Comparison of ENCODE assay signal across 8 mouse cellular contexts in genomic region chr5:35088785-35089613, GRCm38 (mm10). TPM values are rescaled to one million over a fixed set of nuclear protein-coding genes. Genes with fewer than 3 reads are reported as not detected.
DNase-seq lines count a peak whose midpoint lies in the region; ATAC-seq lines count a peak whose summit lies in the region.

No protein-coding gene starts in this region.

- no peaks in the 10 kb centered on the region for H3K27me3 ChIP-seq in hindbrain, embryonic 10.5 days (ENCODE audit: insufficient read depth, poor library complexity, severe bottlenecking)
- H3K27me3 ChIP-seq in hindbrain, embryonic 12.5 days: no peaks in the 10 kb centered on the region; the same call in 1 of the 2 replicates
- no peaks in the 10 kb centered on the region for H3K27me3 ChIP-seq in embryonic facial prominence, embryonic 10.5 days (replicated peaks; ENCODE audit: low read depth, poor library complexity, severe bottlenecking)

- no peaks in the 10 kb centered on the region for H3K9me3 ChIP-seq in hindbrain, embryonic 10.5 days
- H3K9me3 ChIP-seq in hindbrain, embryonic 12.5 days (replicated peaks): no peaks in the 10 kb centered on the region
- no peaks in the 10 kb centered on the region for H3K9me3 ChIP-seq in embryonic facial prominence, embryonic 10.5 days

- H3K27ac ChIP-seq in hindbrain, embryonic 10.5 days: no peak overlapping the region
- no peak overlapping the region for H3K27ac ChIP-seq in hindbrain, embryonic 12.5 days
- no peak overlapping the region for H3K27ac ChIP-seq in embryonic facial prominence, embryonic 10.5 days (replicated peaks)

- WGBS in hindbrain, embryonic 10.5 days: 67% methylated on average over 9 of the region's 9 CpGs
- 69% methylated on average over 9 of the region's 9 CpGs for WGBS in hindbrain, embryonic 12.5 days
- 70% methylated on average over 9 of the region's 9 CpGs for WGBS in embryonic facial prominence, embryonic 10.5 days

- H3K4me3 ChIP-seq in hindbrain, embryonic 10.5 days: no peak overlapping the region
- H3K4me3 ChIP-seq in hindbrain, embryonic 12.5 days: no peak overlapping the region
- no peak overlapping the region for H3K4me3 ChIP-seq in embryonic facial prominence, embryonic 10.5 days

- H3K9ac ChIP-seq in hindbrain, embryonic 12.5 days: no peak overlapping the region

- no peaks in the 10 kb centered on the region; the same call in 1 of the 2 replicates for H3K4me1 ChIP-seq in hindbrain, embryonic 10.5 days (replicated peaks)
- H3K4me1 ChIP-seq in hindbrain, embryonic 12.5 days: no peaks in the 10 kb centered on the region
- H3K4me1 ChIP-seq in embryonic facial prominence, embryonic 10.5 days: no peaks in the 10 kb centered on the region

- H3K36me3 ChIP-seq in hindbrain, embryonic 10.5 days: peaks cover 32% of the 10 kb centered on the region
- H3K36me3 ChIP-seq in hindbrain, embryonic 12.5 days: peaks cover 26% of the 10 kb centered on the region
- peaks cover 33% of the 10 kb centered on the region for H3K36me3 ChIP-seq in embryonic facial prominence, embryonic 10.5 days (replicated peaks)

- no peak overlapping the region for H3K4me2 ChIP-seq in hindbrain, embryonic 12.5 days (replicated peaks)

- ATAC-seq in hindbrain, embryonic 12.5 days (ENCODE audit: low FRiP score): no peak
- ATAC-seq in neutrophil, adult 5-6 weeks (ENCODE audit: extremely low read depth, insufficient number of reproducible peaks, low FRiP score, poor library complexity, severe bottlenecking): peak; percentile 27; the same call in 1 of the 2 replicates

- peak; percentile 77 for DNase-seq in hindbrain, embryonic 10.5 days (ENCODE audit: low spot score)
- peak; percentile 91 for DNase-seq in adrenal gland, postnatal 10 days
- peak; percentile 79 for DNase-seq in embryonic facial prominence, embryonic 10.5 days (ENCODE audit: low spot score)
- DNase-seq in kidney, adult 8-10 months: peak; percentile 67 to 81
- peak; percentile 83 for DNase-seq in liver
- peak; percentile 27 to 28 for DNase-seq in thymus, adult 18-20 months

RNA-seq across cellular contexts. Expression of gene Lrpap1, which starts 16.6 kb away (rescaled TPM):
- polyA plus RNA-seq in hindbrain, embryonic 10.5 days (2016; fragmentation: Nextera tagmentation; extraction: Ambion mirVana): 89.7 and 98.6 TPM in 2 replicates
- polyA plus RNA-seq in hindbrain, embryonic 12.5 days (2016; fragmentation: Nextera tagmentation; extraction: Ambion mirVana): 115 and 129 TPM in 2 replicates
- 10 to 100 TPM; 71.6 to 86.0 TPM for total RNA-seq in adrenal gland, postnatal 10 days (2021)
- 72.4 and 74.2 TPM in 2 replicates for polyA plus RNA-seq in embryonic facial prominence, embryonic 10.5 days (2016; fragmentation: Nextera tagmentation; extraction: Ambion mirVana)
- 24.3 and 29.7 TPM in 2 replicates for total RNA-seq in neutrophil, adult 5-6 weeks (2017)

RNA-seq across cellular contexts. Expression of gene Dok7, which starts 32.4 kb away (rescaled TPM):
- 0.30 and 0.52 TPM in 2 replicates for polyA plus RNA-seq in hindbrain, embryonic 10.5 days (2016; fragmentation: Nextera tagmentation; extraction: Ambion mirVana)
- polyA plus RNA-seq in hindbrain, embryonic 12.5 days (2016; fragmentation: Nextera tagmentation; extraction: Ambion mirVana): 1.5 and 1.7 TPM in 2 replicates
- 10 to 100 TPM in 1 of 2 experiments, 1 to 10 TPM in 1; 9.3 to 12.1 TPM for total RNA-seq in adrenal gland, postnatal 10 days (2021)
- 0.34 and 0.35 TPM in 2 replicates for polyA plus RNA-seq in embryonic facial prominence, embryonic 10.5 days (2016; fragmentation: Nextera tagmentation; extraction: Ambion mirVana)
- not detected in 2 replicates for total RNA-seq in neutrophil, adult 5-6 weeks (2017)

RNA-seq across cellular contexts. Expression of gene Hgfac, which starts 47.7 kb away (rescaled TPM):
- polyA plus RNA-seq in hindbrain, embryonic 10.5 days (2016; fragmentation: Nextera tagmentation; extraction: Ambion mirVana): 0.25 and 0.27 TPM in 2 replicates
- polyA plus RNA-seq in hindbrain, embryonic 12.5 days (2016; fragmentation: Nextera tagmentation; extraction: Ambion mirVana): 0.43 and 0.68 TPM in 2 replicates
- total RNA-seq in adrenal gland, postnatal 10 days (2021): 10 to 100 TPM; 41.3 to 90.3 TPM
- polyA plus RNA-seq in embryonic facial prominence, embryonic 10.5 days (2016; fragmentation: Nextera tagmentation; extraction: Ambion mirVana): 0.08 and 0.82 TPM in 2 replicates
- not detected in 2 replicates for total RNA-seq in neutrophil, adult 5-6 weeks (2017)

Comparison
In these comparisons a context has a peak if more than half of its experiments do, and no peak if none do; other contexts are left out.
1. DNase-seq: peak in every context shown above with its lines; median percentile 91 in adrenal gland, postnatal 10 days; 83 in liver; 79 in embryonic facial prominence, embryonic 10.5 days; 77 in hindbrain, embryonic 10.5 days; 74 in kidney, adult 8-10 months; 28 in thymus, adult 18-20 months.